Mouse (Mus musculus) lung, postnatal 14 days (tissue): ENCODE measurements around the gene Dcn.

Source experiments
- DNase-seq: peaks from one replicate; pipeline ENCODE4 v3.0.0; 2021

Gene Dcn

DNA sequence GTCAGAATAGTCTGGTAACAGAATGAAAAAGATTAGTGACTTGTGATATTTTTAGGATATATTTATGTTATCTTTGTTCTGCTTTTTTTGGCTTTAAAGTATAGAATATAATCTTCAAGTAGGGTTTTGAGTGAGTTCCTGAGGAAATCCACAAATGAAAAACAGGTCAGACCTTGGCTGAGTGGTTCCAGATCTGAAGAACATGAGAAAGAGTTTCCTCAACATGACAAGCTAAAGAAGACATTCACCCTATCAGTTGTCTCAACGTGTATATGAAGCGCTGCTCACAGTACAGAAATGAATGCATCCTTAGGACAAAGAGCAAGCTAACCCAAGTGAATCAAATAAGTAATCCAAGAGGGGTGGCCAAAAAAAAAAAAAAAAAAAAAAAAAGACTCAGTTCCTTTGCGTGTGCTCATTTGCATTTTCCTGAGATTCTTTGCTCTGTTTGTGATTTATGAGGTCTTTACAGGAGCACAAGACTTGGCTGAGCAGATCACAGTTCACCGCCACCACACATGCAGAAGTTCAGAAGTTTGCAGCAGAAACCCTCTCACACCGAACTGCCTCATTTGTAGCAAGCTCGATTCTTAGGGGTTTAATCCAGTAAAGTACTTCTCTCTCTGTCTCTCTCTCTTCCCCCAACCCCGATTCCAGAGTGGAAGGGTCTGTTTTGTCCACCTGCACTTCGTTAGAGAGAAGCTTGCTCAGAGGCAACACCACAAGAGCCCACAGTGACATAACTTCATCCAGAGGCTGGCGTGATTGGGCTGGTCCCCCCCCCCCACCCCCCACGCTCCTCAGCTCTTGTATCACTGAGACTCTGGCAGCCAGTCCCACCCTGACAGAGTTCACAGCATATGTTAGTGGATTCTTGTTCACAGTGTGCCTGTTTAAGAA is 85.8 kb downstream of the Dcn start, which contains the start of gene Lum:
Lum (plus strand) TSS at position 172 of the 900 bp plus-strand sequence.
- DNase-seq: no peak

DNA sequence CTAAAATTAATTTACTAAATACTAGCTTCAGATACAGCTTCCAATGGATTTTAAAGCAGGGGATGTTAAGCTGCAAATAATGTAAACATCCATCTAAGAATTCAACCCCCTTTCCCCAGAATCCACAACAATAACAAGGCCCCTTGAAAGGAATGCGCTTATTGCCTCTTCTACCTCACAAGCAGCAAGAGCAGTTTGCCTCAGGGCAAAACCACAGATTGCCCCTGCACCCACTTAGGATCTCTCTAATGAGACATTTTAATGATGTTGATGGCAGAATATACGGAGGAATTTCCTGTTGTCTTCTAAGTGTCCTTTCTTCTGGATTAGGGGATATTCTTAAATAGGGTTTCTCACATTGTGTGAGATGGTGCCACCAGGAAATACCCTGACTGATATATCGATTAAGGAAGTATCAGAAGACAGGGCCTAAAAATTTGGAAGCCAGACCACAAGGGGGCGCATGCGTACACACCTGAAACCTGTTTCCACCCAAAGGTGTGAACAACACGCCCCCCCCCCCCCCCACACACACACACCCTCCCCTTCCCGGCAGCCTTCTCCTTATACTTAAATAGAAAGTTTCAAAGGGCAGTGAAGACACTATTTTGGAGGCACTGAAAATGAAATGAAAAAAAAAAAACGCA is 88.2 kb downstream of the Dcn start:
- peak; percentile 16 for DNase-seq
